Mouse (Mus musculus) adrenal gland (tissue): Measurements from ENCODE around the gene Rnls.

Experiments used
- intact Hi-C: fragments of 180-260 bp; cut with DNase I; formaldehyde crosslinking; loops from one replicate; pipeline ENCODE4 v1.15.1; 2025

Gene Rnls

DNA sequence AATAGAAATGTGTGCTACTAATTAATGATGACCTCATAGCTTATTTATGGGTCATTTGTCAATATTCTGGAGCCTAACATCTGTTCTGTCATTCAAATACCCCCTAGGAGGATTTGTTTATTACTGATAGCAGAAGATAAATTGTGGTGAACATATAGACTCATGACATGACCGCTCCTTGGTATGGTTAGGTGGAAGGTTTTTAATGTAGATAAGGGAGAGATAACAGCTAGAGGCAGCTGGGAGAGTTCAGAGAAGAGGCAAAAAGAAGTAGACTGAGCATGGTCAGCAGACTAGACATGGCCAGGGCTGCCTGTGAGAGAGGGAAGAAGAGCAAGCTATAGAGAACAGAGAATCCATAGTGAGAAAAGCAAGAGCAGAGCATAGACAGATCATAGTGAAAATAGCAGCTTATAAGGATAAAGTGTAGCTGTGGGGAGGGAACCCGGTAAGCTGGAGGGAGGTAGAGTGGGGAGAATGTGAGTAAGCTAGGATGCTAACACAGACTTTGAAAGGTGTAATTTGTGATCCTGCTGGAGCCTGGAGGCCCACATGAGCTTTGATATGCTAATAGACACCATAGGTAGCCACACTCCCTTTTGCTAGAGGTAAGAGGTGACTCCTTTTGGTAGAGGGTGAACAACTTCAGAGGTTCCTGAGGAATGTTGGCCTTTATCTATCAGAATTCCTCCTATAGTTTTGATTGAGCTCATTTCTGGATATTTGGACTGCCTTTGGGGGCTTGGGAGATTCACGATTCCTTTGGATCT is 127.7 kb downstream of the Rnls start:
- intact Hi-C loops = no loop called here

DNA sequence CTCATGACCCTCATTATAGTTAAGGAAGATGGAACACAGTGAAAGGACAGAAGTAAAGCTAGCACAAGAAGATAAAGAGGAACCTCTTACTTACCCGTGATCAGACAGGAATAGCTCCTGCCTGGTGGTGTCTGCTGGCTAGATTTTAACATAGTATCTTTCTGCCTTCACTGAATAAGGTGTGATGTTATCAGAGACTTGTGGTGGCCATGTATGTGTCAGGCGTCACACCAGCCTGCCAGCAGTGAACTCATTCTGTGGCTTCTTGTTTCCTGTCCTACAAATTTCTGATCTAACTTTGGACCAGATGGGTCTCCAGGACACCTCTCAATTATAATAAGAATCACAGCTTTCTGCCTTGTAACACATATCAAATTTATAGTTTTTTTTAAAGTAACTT is 129.7 kb downstream of the Rnls start:
- intact Hi-C loops = no loop called here

DNA sequence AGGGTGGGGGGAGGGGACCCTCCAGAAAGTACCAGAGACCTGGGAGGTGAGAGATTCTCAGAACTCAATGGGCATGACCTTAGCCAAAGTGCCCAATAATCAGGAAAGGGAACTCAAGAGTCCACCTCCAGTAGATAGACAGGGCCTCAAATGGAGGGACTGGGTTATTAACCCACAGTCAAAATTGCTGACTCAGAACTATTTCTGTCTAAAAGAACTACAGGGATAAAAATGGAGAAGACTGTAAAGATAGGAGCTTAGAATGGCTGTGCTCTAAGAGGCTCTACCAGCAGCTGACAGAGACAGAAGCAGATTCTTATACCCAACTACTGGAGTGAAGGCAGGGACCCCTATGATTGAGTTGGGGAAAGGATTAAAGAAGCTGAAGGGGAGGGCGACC is 132.9 kb downstream of the Rnls start:
- intact Hi-C loops = no loop called here

DNA sequence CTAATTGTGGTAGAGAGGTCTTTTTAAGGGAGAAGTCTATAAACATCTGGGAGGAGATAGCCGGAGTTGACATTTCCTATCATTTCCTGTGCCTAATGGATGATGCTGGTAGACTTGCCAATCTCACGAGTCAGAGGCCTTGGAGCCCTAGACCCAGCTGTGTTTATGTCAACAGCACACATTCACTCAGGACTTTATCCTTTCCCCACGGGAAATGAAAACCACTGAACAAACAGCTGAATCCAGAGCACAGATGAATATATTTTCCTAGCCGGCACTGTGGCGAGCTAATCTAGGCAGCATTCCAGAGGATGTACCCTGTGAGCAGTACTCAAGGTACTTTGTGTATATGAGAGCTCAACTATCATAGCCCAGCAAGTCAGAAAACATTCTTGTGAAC is 138.2 kb downstream of the Rnls start:
- intact Hi-C loops = no loop called here

DNA sequence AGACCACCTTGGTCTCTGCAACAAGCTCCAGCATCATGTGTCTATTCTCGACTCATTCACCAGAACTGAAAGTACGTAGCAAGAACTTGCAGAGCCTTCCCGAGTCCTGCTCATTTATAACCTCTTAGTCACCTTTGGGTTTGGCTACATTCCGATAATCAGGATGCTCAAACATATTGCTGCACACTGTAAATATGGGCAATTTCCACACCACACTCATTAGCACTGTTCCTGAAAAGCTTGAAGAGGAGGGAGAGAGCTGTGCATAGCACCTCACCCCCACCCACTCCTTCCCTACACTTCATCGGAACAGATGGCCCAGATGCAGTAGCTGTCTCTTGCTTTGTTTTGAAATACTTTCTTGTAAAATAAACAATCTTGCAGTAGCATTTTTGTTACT is 139.9 kb downstream of the Rnls start:
- intact Hi-C loops = no loop called here

DNA sequence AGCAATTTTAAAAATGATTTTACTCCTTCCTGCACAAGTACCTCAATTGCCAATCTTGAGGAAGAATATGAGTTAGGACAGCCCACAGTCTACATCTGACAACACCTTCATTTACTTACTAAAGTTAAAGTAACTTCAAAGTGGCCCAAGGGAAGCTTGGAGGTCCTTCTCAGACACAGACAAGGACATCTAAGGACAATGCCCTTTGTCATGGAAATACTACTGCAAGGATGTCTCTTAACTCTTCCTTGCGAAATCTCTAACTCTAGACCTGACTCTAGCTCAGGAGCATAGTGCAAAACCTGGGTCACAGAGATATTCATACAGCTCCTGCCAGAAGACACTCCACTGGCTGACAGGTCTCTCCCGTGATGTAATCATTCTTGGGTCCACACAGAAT is 147.9 kb downstream of the Rnls start:
- intact Hi-C loops = no loop called here

DNA sequence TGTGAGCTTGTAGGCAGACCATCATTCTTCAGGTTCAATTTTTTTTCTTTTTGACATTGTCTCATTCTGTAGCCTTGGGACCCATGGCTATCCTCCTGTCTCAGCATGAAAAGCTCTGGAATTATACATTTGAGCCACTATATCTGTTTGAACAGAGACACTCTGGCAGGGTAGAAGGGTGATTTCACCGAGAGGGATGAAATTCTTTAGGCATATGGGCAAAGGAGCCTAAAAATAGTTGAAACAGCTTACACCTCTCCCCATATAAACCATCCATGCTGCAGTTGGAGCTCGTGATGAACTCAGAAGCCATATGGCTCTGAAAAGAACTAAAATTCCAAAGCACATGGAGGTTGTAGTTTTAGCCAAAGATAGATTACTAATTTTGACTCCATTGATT is 151.7 kb downstream of the Rnls start:
- intact Hi-C loops = no loop called here

DNA sequence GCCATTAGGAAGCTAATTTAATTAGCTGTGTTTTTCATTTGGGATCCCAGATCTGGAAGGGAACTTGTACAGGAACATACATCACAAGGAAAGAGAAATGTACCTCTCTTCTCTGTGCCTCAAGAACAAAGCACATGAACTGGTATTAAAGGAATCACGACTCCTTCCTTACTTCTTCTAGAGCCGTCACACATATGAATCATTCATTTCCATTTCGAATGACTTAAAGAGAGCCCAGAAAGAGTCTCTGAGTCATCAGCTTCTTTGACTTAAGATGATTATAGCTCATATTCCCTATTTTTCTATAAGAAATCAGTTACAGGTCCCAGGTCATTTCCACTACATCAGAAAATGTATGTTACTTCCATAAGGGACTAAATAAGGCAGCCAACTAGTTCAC is 159.2 kb downstream of the Rnls start:
- intact Hi-C loops = no loop called here

DNA sequence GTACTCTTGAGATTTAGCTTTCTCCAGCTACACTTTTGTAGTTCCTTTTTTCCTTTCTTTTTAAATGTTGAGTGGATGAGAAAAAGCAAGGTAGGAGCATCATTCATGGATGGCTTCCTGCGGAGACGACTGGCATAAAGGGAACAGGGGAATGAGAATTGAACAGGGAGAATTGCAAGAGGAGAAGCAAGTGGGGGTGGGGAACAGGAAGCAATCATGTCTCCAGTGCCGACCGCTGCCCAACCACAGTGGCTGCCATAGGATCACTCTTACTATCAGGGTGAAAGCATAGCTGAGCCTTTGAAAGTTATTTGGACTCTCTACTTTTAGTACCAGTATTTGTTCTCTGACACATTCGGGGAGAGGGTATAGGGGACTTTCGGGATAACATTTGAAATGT is 160.8 kb downstream of the Rnls start:
- intact Hi-C loops = no loop called here

DNA sequence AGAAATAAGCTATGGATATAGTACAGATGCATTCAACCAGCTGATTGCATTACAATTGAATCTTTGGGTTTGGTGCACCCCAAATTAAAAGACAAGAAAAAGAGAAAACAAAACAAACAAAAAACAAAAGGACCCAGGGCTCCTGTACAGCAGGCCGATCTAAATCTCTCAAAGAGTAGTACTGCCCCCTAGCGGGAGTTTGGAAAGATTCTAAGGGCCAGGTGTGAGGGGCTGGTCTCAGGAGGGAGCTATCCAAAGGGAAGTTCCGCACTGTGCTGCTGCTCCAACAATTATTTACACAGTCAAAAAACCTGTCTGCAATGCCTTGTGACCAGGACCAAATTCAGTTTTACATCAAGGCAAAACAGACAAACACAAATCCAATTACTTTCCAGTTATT is 165.1 kb downstream of the Rnls start:
- intact Hi-C loops = loop anchor here (2.0 to 10.0 kb wide), 5 partner anchors 105 to 512 kb away; partner anchors contain the start of gene Pten

DNA sequence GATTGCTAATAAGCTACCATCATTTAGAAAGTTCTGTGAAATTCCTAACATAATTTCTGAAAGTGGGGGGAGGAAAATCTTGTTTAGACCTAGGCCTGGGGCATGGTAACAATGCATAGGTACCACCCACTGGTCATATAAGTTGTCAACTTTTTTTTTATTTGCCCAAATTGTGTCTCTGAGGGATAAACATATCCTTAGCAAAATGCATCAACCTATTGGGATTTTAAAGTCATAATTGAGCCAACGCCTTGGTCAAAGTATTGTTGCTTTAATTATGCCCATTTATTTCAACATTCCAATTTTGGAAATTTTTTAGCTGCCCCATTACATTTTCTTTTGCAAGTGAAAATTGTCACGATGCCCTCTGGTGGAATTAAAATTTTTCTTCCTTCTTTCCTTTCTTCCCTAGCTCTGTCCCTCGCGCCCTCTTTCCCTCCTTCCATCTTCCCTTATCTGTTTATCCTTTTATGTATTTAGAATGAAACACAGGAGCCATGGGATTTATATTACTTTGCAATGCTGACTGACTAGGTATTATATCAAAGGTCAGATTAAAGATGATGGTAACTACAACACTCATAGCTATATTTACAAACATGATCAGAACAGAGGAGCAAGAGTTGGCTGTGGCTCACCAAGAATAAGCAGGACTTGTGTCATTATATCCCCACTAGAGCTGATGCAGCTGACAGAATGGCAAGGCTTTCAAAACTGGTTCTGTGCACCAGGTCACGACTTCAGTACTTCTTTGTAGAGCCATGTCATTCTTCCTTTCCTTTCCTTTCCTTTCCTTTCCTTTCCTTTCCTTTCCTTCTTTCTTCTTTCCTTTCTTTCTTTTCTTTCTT is 166.0 kb downstream of the Rnls start:
- intact Hi-C loops = loop anchor here (2.0 to 10.0 kb wide), 5 partner anchors 104 to 511 kb away; partner anchors contain the start of gene Pten

DNA sequence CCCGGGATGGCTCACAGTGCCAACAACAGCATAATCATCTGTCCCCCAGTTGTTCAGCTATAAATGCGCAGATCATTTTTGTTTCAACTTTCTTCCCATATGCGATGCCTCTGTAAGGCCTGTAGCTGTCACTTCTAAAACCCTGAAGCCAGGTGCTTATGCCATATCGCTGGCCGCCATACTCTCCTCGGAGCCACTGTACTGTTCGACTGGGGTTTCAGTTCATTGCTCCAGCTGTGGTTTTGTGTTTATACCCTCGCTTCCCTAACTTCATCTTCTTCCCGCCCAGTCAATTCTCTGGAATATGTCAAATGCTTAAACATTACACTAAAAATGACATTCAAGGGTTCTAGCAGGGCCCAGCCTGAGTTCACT is 167.1 kb downstream of the Rnls start:
- intact Hi-C loops = loop anchor here (5.0 to 10.0 kb wide), 3 partner anchors 103 to 270 kb away; no protein-coding TSS in a partner anchor

DNA sequence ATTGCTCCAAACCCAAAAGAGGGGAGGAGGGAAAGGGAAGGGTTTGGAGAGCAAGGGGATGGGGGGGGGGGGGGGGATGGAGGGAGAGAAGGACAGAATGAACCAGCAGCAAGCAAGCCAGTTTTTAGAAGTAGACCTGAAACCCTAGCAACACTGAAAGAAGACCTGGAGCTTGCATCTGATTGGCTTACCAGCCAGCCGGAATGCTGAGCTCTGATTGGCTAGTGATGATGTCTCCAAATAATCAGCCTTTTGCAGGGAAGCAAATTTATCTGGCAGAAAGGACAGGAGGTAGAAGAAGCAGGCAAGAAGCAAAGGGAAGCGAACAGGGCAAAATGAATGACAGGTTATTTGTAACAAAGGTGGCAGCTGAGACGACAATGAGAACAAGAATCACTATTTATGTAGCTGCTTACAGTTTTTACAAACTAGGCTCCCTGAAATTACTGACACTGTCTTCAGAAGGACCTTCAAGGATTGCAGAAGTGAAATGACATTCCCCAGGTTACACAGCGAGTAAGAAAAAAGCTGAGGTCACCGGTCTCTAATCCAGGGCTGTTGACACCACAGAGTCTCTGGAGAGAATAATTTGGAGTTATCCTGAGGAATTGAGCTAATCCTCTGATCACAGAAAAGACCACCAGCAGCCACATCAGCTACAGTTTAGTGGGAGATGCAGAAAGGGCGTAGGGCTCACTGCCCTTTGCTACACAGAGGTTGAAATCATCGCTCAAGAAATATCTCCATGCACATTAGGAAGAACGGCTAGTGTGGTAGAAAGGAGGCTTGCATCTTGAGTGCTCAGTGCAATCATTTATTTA is 167.7 kb downstream of the Rnls start:
- intact Hi-C loops = loop anchor here (5.0 to 10.0 kb wide), 3 partner anchors 102 to 270 kb away; no protein-coding TSS in a partner anchor

DNA sequence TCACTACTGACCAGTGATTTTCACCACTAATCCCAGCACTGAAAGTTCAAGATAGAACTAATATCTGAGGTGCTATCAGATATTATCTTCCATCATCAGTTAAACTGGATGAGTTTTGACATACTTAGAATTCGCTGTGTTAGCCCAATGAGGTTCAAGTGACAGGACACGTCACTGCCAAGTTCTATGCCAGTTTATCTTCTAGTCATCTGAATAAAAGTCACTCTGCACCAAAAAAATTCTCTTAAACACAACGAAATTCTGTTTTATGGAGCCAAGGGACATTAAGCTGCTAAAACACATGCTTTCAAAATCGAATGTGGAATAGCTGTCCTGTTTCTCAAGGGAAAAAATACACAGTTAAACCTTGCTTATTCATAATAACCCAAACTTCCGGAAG is 168.3 kb downstream of the Rnls start:
- intact Hi-C loops = loop anchor here (10.0 kb wide), 1 partner anchor 269 kb away; no protein-coding TSS in a partner anchor

DNA sequence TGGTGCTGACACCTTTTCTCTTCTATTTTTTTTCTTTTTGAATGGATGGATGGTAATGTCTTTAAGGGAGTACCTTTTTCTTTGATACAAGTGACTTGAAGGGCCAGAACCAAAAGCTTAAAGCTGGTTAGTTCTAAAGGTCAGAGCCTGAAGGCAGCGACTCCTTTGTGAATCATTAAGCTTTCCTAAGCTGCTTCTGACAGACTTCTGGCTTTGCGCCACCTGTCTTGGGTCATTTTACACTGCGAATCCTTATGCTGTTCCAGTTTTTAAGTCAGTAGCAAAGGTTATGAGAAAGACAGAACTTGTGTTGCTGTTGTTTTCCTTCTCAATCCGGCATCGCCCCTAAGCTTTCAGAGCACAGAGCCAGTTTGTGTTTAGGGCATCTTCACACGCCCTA is 168.8 kb downstream of the Rnls start:
- intact Hi-C loops = loop anchor here (10.0 kb wide), 1 partner anchor 268 kb away; no protein-coding TSS in a partner anchor

DNA sequence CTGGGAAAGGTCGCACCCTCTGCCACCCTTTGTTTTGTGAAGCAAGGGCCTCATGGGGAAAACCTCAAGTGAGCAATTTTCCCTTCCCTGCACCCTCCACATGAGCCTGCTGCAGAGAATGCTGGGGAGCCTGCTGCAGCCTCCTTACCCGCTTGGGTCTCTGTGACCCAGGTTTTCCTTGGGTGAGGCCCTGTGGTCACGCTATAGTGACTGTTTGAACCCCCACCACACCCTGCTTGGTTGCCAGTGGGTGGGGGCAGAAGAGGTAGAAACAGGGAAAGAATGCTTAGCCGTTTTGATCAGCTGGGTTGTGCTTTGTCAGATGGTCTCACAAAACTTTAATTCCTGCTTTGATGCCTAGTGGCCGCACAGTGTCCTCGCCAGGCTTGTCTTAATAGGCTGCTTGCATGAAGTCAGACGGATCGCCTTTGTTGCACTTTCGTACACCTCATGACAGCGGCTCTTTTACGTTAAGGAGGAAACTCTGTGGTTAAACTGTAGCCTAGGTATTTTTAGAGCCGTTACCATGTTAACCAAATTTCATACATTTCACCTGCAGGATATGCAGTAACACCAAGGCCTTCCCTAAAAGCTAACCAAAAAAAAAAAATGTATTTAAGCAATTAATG is 169.4 kb downstream of the Rnls start:
- intact Hi-C loops = loop anchor here (10.0 kb wide), 1 partner anchor 268 kb away; no protein-coding TSS in a partner anchor

DNA sequence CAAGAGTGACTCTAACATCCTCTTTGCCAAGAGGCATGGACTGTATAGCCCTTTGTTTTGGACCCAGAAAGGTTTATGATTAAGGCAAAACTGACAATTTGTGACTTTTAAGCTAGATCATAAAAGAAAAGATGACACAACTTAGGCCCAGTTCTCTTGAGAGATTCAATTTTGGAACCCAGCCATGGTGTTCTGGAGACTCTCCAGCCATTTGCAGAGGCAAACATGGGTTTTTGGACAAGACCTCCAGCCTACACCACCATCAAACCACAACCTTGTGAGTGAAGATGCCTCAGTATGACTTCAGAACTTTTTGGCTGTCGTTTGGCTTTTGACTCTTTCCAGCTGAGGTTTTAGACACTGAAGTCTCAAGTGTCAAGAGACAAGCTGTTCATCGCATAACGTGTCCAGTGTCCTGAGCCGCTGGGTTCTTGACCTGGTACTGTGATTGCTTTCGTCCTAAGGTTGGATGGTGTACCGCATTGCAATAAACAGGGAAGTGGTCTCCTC is 174.2 kb downstream of the Rnls start:
- intact Hi-C loops = no loop called here

DNA sequence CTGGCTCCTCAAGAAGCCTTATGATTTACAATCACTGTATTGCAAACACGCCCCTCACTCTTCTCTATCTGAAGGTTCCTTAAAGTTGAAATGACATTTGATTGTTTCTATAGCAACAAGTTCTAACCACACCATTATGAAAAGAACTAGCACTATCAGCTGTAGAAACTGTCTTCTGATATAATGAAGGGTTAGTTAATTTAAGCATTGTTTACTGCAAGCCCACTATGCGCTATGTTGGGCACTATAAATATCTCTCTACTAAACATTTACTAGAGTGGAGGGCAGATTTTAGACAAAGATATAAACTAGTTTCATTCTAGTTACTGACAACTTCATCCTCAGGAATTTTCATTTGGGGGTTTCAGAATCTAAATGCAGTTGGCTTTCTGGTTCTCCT is 182.4 kb downstream of the Rnls start:
- intact Hi-C loops = no loop called here

DNA sequence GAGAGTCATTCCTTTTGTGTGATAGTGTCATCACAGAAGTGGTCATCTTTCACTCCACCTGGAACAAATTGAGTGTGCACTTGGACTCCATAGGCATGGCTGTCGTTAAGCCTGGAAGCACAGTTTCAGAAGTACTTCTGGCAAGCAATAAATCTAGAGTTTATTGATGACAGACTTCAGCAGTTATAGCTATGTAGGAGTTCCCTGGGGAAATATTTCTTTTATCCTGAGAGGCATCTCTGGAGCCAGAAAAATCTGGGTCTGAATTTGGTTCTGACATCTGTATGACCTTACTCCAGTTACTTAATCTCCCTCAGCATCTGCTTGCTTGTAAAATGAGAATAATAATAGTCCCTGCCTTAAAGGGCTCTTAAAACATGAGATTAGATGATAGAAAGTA is 184.1 kb downstream of the Rnls start:
- intact Hi-C loops = no loop called here

DNA sequence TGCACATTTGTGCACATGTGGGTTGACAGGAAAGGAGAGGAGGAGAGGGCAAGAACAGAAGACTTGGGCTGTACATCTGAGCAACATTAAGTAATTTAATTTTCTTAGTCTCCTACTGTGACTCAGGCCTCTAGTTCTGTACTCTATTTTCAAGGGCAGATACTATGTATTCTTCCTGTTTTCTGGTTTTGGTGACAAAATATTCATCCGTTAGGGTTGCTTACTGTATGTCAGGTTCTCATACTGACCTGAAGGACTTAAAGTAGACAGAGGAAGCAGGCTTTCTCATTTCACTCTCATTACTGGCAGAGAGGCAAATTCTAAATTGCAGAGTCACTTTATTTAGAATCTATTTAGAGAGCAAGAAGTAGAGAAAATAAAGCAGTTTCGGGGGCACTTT is 186.7 kb downstream of the Rnls start:
- intact Hi-C loops = no loop called here

DNA sequence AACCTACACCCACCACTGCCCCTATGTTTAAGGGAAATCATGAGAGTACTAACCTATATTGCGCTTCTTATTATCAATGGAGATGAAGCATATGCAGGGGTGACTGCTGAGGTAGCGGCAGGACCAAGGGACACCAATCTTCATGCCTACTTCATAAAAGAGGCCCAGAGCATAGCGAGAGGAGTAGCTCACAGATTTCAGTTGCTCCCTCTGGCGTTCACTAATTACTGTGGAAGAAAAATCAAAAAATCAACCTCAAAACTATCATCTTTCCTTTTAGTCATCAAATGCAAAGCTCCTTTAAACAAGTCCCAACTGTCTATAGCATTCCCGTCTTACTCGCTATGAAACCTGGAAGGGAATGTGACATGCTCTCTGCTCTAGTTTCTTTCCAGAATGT is 189.7 kb downstream of the Rnls start:
- intact Hi-C loops = no loop called here
